Mouse (Mus musculus): ENCODE measurements around the gene Alx1.

DNA sequence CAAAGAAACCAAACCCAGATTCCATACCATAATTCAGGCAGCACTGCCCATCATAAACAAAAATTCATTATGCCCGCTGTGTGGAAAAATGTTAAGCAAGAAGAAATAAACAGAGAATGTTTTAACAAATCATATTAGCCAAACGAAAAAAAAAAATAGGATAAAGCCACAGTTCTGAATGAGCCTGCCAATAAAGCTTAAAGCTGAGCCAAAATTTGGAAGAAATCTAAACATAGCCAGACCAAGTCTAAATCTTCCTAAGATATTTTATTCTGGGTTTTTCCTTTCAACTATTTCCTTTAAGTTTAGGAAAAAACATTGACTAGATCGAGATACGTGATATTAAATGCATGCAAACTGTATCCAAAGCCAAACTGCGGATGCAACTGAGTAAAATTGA, 54.9 kb downstream of the Alx1 start:
- TF ChIP-seq GATA1 (IDR thresholded peaks at IDR 0.05; ENCODE audit: borderline replicate concordance, low read length) (no peak), FLI1 (IDR thresholded peaks at IDR 0.05; ENCODE audit: low read length) (no peak)

Data from megakaryocyte, embryonic 14.5 days (primary cell).